Mouse (Mus musculus) heart, embryonic 13.5 days (tissue): Measurements from ENCODE around the gene B3gnt4. TPM values are rescaled to one million over a fixed set of nuclear protein-coding genes. Genes with fewer than 3 reads are reported as not detected.

Source experiments
- ATAC-seq: fragments of 200-750 bp; cut with Nextera tagmentation; 2 replicates; pipeline ENCODE4 v1.8.0; 2017; ENCODE audit warnings: moderate TSS enrichment; ENCODE audit not compliant: insufficient number of reproducible peaks, low FRiP score, low TSS enrichment; ENCODE audit errors: extremely low read depth
- H3K27ac ChIP-seq: fragments of 300-500 bp; sonication (generic); replicated peaks from 2 replicates; pipeline ENCODE4 v1.5.1; 2015; ENCODE audit warnings: moderate library complexity, mild to moderate bottlenecking, inconsistent platforms
- H3K27me3 ChIP-seq: fragments of 300-500 bp; sonication (generic); replicated peaks from 2 replicates; pipeline ENCODE4 v1.6.1; 2015; ENCODE audit warnings: mild to moderate bottlenecking, inconsistent platforms
- H3K36me3 ChIP-seq: fragments of 300-500 bp; sonication (generic); 2 replicates; pipeline ENCODE4 v1.6.1; 2015; ENCODE audit warnings: mild to moderate bottlenecking, inconsistent platforms
- H3K4me1 ChIP-seq: fragments of 300-500 bp; sonication (generic); 2 replicates; pipeline ENCODE4 v1.6.1; 2015; ENCODE audit warnings: inconsistent platforms
- H3K4me2 ChIP-seq: fragments of 300-500 bp; sonication (generic); 2 replicates; pipeline ENCODE4 v1.6.1; 2015; ENCODE audit warnings: inconsistent platforms, mild to moderate bottlenecking, moderate library complexity
- H3K4me3 ChIP-seq: fragments of 300-500 bp; sonication (generic); 2 replicates; pipeline ENCODE4 v1.5.1; 2015; ENCODE audit warnings: moderate library complexity, mild to moderate bottlenecking, inconsistent platforms
- H3K9ac ChIP-seq: fragments of 300-500 bp; sonication (generic); 2 replicates; pipeline ENCODE4 v1.6.1; 2015; ENCODE audit warnings: inconsistent platforms, mild to moderate bottlenecking, moderate library complexity
- H3K9me3 ChIP-seq: fragments of 300-500 bp; sonication (generic); 2 replicates; pipeline ENCODE4 v1.6.1; 2016; ENCODE audit warnings: inconsistent platforms
- WGBS: fragments of 180-500 bp; shearing (Covaris S2); methylation state at CpG from one replicate; pipeline ENCODE4 v1.1.7; 2015; ENCODE audit warnings: mixed read lengths; 5-methylcytosine and 5-hydroxymethylcytosine counted together
- microRNA-seq: library from miRNA; unstranded; fragments of <30 nt; microRNA quantifications from one replicate; pipeline ENCODE4, GENCODE M21; 2016
- polyA plus RNA-seq: library from polyadenylated mRNA; unstranded; fragments of >200 nt; fragmentation: Nextera tagmentation; extraction: Ambion mirVana; gene quantifications from 2 replicates; pipeline ENCODE4 v1.2.1, GENCODE M21; 2015

The B3gnt4 gene
- polyA plus RNA-seq, 1 experiment from 2014 or later: 0.35 TPM

DNA sequence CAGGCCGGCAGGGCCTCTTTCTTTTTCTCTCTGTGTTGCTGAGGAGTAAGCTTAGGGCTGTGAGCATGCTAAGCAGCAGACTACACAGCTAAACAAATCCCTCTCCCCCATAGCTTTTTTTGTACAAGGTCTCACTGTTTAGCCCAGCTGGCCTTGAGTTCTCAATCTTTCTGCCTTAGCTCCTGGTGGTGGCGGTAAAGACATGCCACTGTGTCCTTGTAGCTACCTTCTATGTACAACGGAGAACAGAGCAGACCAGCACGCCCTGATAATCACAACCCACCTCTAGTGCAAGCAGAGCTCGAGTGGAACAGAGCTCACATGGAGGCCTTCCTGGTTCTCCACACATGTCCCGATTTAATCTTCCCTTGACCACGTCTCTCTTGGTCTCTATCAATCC, 18.4 kb downstream of the B3gnt4 start:
- H3K9me3 ChIP-seq: no peaks in the 10 kb centered on the region
- peaks cover 67% of the 10 kb centered on the region for H3K36me3 ChIP-seq
- no peaks in the 10 kb centered on the region for H3K27me3 ChIP-seq
- peaks cover 6% of the 10 kb centered on the region for H3K4me1 ChIP-seq
- 66% methylated on average over 7 of the region's 7 CpGs for WGBS
- ATAC-seq: no peak
- H3K9ac ChIP-seq: no peak overlapping the region
- no peak overlapping the region for H3K4me2 ChIP-seq
- H3K27ac ChIP-seq: no peak overlapping the region
- no peak overlapping the region for H3K4me3 ChIP-seq

DNA sequence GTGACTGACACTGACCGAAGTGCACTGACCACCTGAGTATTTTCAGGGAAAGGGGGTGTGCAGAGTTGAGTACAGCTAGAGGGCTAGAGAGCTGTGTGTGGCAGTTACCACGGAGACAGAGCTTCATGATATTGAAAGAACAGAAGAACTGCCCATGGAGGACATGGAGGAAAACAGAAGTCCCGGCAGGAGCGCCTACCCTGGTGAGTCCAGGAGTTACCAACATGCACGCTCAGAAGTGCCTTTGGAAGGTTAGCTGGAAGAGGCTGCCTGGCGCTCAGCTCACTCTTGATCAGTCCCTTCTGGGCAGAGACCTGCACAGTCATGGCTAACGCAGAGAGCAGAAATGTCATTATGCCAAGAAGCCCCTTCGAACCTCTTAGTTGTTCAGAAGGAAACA, 19.8 kb downstream of the B3gnt4 start:
- Histone ChIP-seq H3K36me3 (peaks cover 79% of the 10 kb centered on the region), H3K4me2 (no peak overlapping the region), H3K9ac (no peak overlapping the region), H3K27ac (no peak overlapping the region), H3K4me1 (peaks cover 3% of the 10 kb centered on the region; the same call in 1 of the 2 replicates), H3K9me3 (no peaks in the 10 kb centered on the region), H3K4me3 (no peak overlapping the region), H3K27me3 (no peaks in the 10 kb centered on the region)
- ATAC-seq: no peak
- WGBS: 86% methylated on average over 8 of the region's 8 CpGs

DNA sequence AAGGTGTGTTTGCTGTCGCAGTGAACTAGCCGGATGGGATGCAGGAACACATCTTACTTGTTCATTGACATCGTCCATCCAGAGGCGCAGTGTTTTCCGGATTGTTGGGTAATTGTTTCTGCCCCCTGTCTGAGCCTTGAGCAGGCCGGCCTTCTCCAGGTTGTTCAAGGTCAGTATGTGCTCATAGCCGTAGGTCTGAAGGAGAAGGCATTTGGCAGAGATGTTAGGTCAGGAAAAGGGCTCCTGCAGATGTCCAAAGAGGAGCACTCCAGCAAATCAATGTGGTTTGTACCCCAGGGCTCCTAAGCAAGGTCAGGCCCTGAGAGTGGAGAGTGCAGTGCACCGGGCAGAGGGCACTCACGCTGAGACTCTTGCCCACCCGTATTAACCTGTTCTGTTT, 23.5 kb downstream of the B3gnt4 start:
- WGBS: 86% methylated on average over 10 of the region's 10 CpGs
- Histone ChIP-seq H3K9ac (no peak overlapping the region), H3K27ac (no peak overlapping the region), H3K4me2 (no peak overlapping the region), H3K4me1 (peaks cover 3% of the 10 kb centered on the region; the same call in 1 of the 2 replicates), H3K27me3 (no peaks in the 10 kb centered on the region), H3K9me3 (no peaks in the 10 kb centered on the region), H3K36me3 (peaks cover 83% of the 10 kb centered on the region), H3K4me3 (no peak overlapping the region)
- no peak for ATAC-seq

DNA sequence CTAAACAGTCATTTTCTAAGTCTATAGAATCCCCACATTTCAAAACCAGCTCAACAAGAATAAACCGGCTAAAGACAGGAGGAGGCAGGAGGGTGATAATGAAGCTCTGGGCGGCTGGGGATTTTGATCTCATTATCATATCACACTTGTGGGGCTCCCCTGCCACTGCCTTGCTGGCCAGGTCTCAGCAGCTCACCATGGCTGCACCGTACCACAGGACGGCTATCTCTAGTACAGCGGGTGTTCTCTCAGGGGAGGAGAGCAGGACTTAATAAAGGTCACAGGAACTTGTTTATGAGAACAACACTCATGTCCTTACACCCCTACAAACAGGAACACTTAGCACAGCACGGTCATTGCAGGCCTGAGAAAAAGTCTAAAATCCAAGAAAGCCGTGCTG, 45.4 kb downstream of the B3gnt4 start:
- no peaks in the 10 kb centered on the region for H3K27me3 ChIP-seq
- WGBS: 76% methylated on average over 7 of the region's 7 CpGs
- H3K4me2 ChIP-seq: no peak overlapping the region
- H3K9ac ChIP-seq: no peak overlapping the region
- peaks cover 3% of the 10 kb centered on the region; the same call in 1 of the 2 replicates for H3K4me1 ChIP-seq
- peaks cover 59% of the 10 kb centered on the region for H3K36me3 ChIP-seq
- H3K27ac ChIP-seq: no peak overlapping the region
- no peak for ATAC-seq
- H3K9me3 ChIP-seq: no peaks in the 10 kb centered on the region
- H3K4me3 ChIP-seq: no peak overlapping the region

DNA sequence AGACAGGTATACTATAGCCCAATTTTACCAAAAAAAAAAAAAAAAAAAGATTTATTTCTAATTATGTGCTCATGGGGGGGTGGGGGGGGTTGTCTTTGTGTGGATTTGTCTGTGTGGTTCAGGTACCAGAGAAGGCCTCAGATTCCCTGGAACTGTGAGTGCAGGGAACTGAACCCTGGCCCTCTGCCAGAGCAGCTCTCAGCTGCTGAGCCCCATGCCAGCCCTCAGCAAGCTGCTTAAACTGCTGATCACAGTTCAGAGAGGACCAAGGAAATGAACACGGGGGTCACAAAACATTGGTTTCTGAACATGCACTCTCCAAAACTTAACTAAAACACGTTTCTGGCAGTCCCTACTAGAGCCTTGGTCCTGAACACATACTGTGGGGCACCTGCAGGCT, 46.2 kb downstream of the B3gnt4 start:
- Histone ChIP-seq H3K4me1 (peaks cover 3% of the 10 kb centered on the region; the same call in 1 of the 2 replicates), H3K4me2 (no peak overlapping the region), H3K9me3 (no peaks in the 10 kb centered on the region), H3K4me3 (no peak overlapping the region), H3K36me3 (peaks cover 65% of the 10 kb centered on the region), H3K27me3 (no peaks in the 10 kb centered on the region), H3K9ac (peak overlapping the region; percentile 47; the same call in 1 of the 2 replicates), H3K27ac (no peak overlapping the region)
- WGBS: 69% methylated on average over 2 of the region's 2 CpGs
- ATAC-seq: no peak

DNA sequence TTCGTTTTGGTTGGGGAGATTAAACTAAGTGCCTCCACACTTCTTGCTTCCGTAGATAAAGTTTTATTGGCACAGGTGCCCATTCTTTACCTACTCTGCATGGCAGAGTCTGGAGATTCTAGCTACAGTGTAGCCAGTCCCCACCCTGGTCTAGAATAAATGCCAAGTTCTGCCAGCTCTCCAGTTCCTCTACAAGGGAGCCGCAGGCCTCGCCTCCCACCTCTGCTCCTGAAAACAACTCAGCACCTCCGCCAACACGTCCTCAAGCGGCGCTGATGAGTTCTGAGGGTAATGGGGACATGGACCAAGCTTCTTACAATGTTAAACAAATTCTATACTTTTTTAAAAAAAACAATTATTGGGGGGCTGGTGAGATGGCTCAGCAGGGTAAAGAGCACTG, 49.3 kb downstream of the B3gnt4 start:
- no peak overlapping the region for H3K9ac ChIP-seq
- no peak overlapping the region for H3K4me2 ChIP-seq
- peaks cover 92% of the 10 kb centered on the region for H3K36me3 ChIP-seq
- ATAC-seq: no peak
- H3K27ac ChIP-seq: no peak overlapping the region
- 86% methylated on average over 8 of the region's 8 CpGs for WGBS
- H3K4me3 ChIP-seq: no peak overlapping the region
- no peaks in the 10 kb centered on the region for H3K27me3 ChIP-seq
- no peaks in the 10 kb centered on the region for H3K9me3 ChIP-seq
- H3K4me1 ChIP-seq: peaks cover 3% of the 10 kb centered on the region; the same call in 1 of the 2 replicates

DNA sequence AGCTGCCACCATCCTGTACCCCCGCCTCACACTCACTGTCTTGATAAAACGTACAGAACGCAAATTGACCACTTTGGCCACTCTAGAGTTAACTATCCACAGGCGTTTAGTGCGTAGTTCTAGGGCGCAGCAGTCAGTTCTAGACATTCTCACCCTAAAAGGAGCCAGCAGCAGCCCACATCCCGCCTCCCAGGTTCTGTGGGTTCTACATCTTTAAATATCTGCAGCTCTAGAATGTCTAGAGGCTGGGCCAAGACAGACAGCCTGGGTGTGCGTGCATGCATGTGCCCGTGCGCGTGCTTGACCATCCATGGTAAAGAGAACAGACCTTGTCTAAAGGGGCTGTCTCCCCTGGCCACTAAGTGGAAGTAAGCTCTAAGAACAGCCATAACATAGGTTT, 50.9 kb downstream of the B3gnt4 start:
- no peak overlapping the region for H3K4me2 ChIP-seq
- no peak overlapping the region for H3K9ac ChIP-seq
- H3K27ac ChIP-seq: no peak overlapping the region
- H3K4me3 ChIP-seq: no peak overlapping the region
- H3K4me1 ChIP-seq: peaks cover 3% of the 10 kb centered on the region; the same call in 1 of the 2 replicates
- H3K9me3 ChIP-seq: no peaks in the 10 kb centered on the region
- H3K27me3 ChIP-seq: no peaks in the 10 kb centered on the region
- no peak for ATAC-seq
- 90% methylated on average over 11 of the region's 11 CpGs for WGBS
- peaks cover 96% of the 10 kb centered on the region for H3K36me3 ChIP-seq

Small RNAs within 50 kb of the gene (microRNA-seq; reads per million reads assigned to microRNA genes)
- gene Mir7647: not detected

Other genes starting within 250 kb of the B3gnt4 start
- gene Bcl7a, start 166.6 kb upstream of the B3gnt4 start, polyA plus RNA-seq: 13.5 and 14.5 TPM in 2 replicates
- 10.9 and 11.7 TPM in 2 replicates for gene Mlxip, start 115.7 kb upstream of the B3gnt4 start, polyA plus RNA-seq
- not detected in 2 replicates for gene Lrrc43, start 21.2 kb upstream of the B3gnt4 start, polyA plus RNA-seq
- not detected in 2 replicates for gene Il31, start 21.0 kb upstream of the B3gnt4 start, polyA plus RNA-seq
- 89.2 and 97.1 TPM in 2 replicates for gene Diablo, start 13.7 kb downstream of the B3gnt4 start, polyA plus RNA-seq
- 0.43 TPM in 1 of 2 replicates, not detected in the other for gene Gm49027, start 15.0 kb downstream of the B3gnt4 start, polyA plus RNA-seq
- 18.6 and 20.3 TPM in 2 replicates for gene Vps33a, start 62.6 kb downstream of the B3gnt4 start, polyA plus RNA-seq
- gene Clip1, start 174.2 kb downstream of the B3gnt4 start, polyA plus RNA-seq: 48.0 and 48.9 TPM in 2 replicates
- 53.4 and 56.1 TPM in 2 replicates for gene Zcchc8, start 210.6 kb downstream of the B3gnt4 start, polyA plus RNA-seq
- gene Rsrc2, start 239.0 kb downstream of the B3gnt4 start, polyA plus RNA-seq: 73.5 and 76.2 TPM in 2 replicates
- 16.1 and 18.8 TPM in 2 replicates for gene Kntc1, start 239.3 kb downstream of the B3gnt4 start, polyA plus RNA-seq